Mouse (Mus musculus) lung, embryonic 14.5 days (tissue): ENCODE results near the gene Klf8. TPM values are rescaled to one million over a fixed set of nuclear protein-coding genes. Genes with fewer than 3 reads are reported as not detected.
"Not testable (repeated sequence)": the region's sequence is repeated elsewhere in the genome, so short reads cannot be mapped to it uniquely, and the experiment has no call there.

Experiments
- ATAC-seq: fragments of 200-750 bp; cut with Nextera tagmentation; 2 replicates; pipeline ENCODE4 v1.8.0; 2017; ENCODE audit warnings: mild to moderate bottlenecking, moderate TSS enrichment, moderate library complexity; ENCODE audit not compliant: insufficient read depth
- DNase-seq: peaks from one replicate; pipeline ENCODE4 v3.0.0-alpha.2; 2015
- H3K27ac ChIP-seq: fragments of 300-500 bp; sonication (generic); 2 replicates; pipeline ENCODE4 v1.5.1; 2014; ENCODE audit warnings: low read depth, mild to moderate bottlenecking, moderate library complexity
- H3K27me3 ChIP-seq: fragments of 300-500 bp; sonication (generic); 2 replicates; pipeline ENCODE4 v1.6.1; 2014; ENCODE audit warnings: low read length, control low read depth; ENCODE audit not compliant: insufficient read depth
- H3K36me3 ChIP-seq: fragments of 300-500 bp; sonication (generic); 2 replicates; pipeline ENCODE4 v1.6.1; 2014; ENCODE audit warnings: control low read depth; ENCODE audit not compliant: insufficient read depth
- H3K4me1 ChIP-seq: fragments of 300-500 bp; sonication (generic); 2 replicates; pipeline ENCODE4 v1.6.1; 2014; ENCODE audit warnings: antibody characterized with exemption, control low read depth; ENCODE audit not compliant: insufficient read depth
- H3K4me2 ChIP-seq: fragments of 300-500 bp; sonication (generic); 2 replicates; pipeline ENCODE4 v1.6.1; 2014; ENCODE audit warnings: mild to moderate bottlenecking
- H3K4me3 ChIP-seq: fragments of 300-500 bp; sonication (generic); 2 replicates; pipeline ENCODE4 v1.5.1; 2014; ENCODE audit warnings: low read depth, low read length
- H3K9ac ChIP-seq: fragments of 300-500 bp; sonication (generic); 2 replicates; pipeline ENCODE4 v1.6.1; 2014
- H3K9me3 ChIP-seq: fragments of 300-500 bp; sonication (generic); 2 replicates; pipeline ENCODE4 v1.6.1; 2016; ENCODE audit warnings: low read depth, low read length, control low read depth
- CTCF ChIP-seq: IDR thresholded peaks from 2 replicates; pipeline ENCODE4 v1.5.1; 2016; ENCODE audit warnings: antibody characterized with exemption, low read depth
- WGBS: fragments of 180-500 bp; shearing (Covaris S2); extraction: QIAGEN DNeasy Blood & Tissue Kit; methylation state at CpG from one replicate; pipeline ENCODE4 v1.1.7; 2014; 5-methylcytosine and 5-hydroxymethylcytosine counted together
- polyA plus RNA-seq: library from polyadenylated mRNA; unstranded; fragments of >200 nt; fragmentation: Nextera tagmentation; extraction: Ambion mirVana; gene quantifications from 2 replicates; pipeline ENCODE4 v1.2.1, GENCODE M21; 2014

Klf8 gene
- polyA plus RNA-seq: 1.0 and 1.3 TPM in 2 replicates

DNA sequence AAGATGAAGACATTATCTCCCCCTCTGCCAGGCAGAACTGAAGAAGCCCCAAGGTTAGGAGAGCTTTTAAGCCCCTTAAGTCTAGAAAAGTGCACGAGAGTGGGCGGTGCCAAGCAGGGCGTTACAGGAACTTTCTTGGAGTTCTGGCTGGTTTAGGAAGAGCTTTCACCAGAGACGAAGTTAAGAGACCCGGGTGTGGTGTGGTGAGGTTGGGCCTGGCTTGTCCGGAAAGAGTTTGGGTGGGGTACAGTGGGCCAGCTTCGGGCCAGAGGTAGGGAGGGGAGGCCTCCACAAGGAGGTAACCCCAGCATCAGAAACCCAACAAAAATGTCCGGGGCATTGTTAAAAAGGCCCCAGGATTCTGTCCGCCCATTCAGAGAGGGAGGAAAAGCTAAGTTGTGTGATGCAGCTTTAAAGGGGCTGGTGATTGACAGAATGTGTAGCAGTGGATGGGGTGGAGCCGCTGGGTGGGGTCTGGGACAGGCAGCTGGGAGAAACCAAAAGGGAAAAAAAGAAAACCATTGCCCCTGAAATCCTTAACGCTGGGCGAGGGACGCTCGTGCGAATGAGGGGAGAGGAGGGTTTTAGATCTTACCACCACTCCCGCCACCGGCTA is at the start of gene Klf8:
Gene Klf8 (plus strand): TSS at position 163 of the 616 bp plus-strand sequence.
- ATAC-seq (peak; percentile 84), DNase-seq (peak; percentile 26)
- no peak within 1 kb of the TSS for H3K27ac ChIP-seq
- 20% methylated on average over 17 of the region's 17 CpGs for WGBS
- no peak for TF ChIP-seq CTCF
- no peaks in the 10 kb centered on the region for H3K27me3 ChIP-seq
- H3K36me3 ChIP-seq: no peaks in the 10 kb centered on the region
- H3K4me3 ChIP-seq: peak within 1 kb of the TSS; percentile 47
- H3K4me2 ChIP-seq: peak within 1 kb of the TSS; percentile 62
- no peaks in the 10 kb centered on the region for H3K4me1 ChIP-seq
- peak within 1 kb of the TSS; percentile 36; the same call in 1 of the 2 replicates for H3K9ac ChIP-seq
- no peaks in the 10 kb centered on the region for H3K9me3 ChIP-seq

- ATAC-seq, H3K9me3 ChIP-seq, H3K36me3 ChIP-seq, H3K4me1 ChIP-seq, H3K9ac ChIP-seq, H3K27me3 ChIP-seq, H3K27ac ChIP-seq, H3K4me3 ChIP-seq, H3K4me2 ChIP-seq: not testable (repeated sequence)
- TF ChIP-seq CTCF: peak; percentile 28; the same call in 1 of the 2 replicates
- 79% methylated on average over 2 of the region's 2 CpGs for WGBS
- DNase-seq: peak; percentile 15
These were observed 38.1 kb upstream of the Klf8 start for GRCm38 (mm10) chrX:153199185-153199584.

DNA sequence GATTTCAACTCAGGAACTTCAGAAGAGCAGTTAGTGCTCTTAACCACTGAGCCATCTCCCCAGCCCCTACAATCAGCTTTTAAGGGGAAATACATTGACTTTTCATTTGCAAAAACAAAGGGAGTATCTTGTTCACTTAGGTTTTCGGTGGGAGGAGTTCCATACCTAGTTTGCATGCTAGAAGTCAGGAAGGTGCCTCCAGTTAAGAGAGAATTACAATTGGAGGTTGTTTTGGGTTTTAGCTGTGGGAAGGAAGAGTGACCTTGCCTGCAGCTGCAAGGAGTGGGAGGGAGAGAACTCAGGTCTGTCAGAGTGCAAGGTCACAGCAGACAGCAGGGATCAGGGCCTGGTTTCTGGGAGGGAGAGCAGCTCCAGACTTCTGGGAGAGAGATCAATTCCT is 26.2 kb upstream of the Klf8 start:
- H3K36me3 ChIP-seq: no peaks in the 10 kb centered on the region
- no peak overlapping the region for H3K9ac ChIP-seq
- H3K4me2 ChIP-seq: no peak overlapping the region
- ATAC-seq: no peak
- H3K27me3 ChIP-seq: no peaks in the 10 kb centered on the region
- DNase-seq: no peak
- H3K4me1 ChIP-seq: no peaks in the 10 kb centered on the region
- H3K4me3 ChIP-seq: no peak overlapping the region
- no peak for TF ChIP-seq CTCF
- no peak overlapping the region for H3K27ac ChIP-seq
- H3K9me3 ChIP-seq: no peaks in the 10 kb centered on the region
- 91% methylated on average over 1 of the region's 1 CpGs for WGBS

DNA sequence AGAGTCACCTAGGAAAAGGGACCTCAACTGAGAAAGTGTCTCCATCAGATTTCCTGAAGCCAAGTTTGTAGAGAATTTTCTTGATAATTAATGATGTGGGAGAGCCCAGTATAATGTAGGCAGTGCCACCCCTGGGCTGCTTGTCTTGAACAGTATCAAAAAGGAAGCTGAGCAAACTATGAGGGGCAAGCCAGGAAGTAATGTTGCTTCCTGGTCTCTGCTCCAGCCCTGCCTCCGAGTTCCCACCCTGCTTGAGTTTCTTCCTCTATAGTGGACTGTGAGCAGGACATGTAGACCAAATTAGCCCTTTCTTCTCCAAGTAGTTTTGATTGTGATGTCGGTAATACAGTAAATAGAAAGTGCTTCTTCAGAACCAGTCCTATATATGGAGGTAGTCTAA is 6.0 kb upstream of the Klf8 start:
- WGBS: 53% methylated on average over 2 of the region's 2 CpGs

GRCm38 (mm10) chrX:153233255-153233654 is 4.0 kb upstream of the Klf8 start:
- DNase-seq (no peak), ATAC-seq (no peak)
- WGBS: 15% methylated on average over 10 of the region's 10 CpGs
- Histone ChIP-seq H3K4me2 (no peak overlapping the region), H3K36me3 (no peaks in the 10 kb centered on the region), H3K27ac (no peak overlapping the region), H3K4me3 (no peak overlapping the region), H3K9me3 (no peaks in the 10 kb centered on the region), H3K9ac (no peak overlapping the region), H3K27me3 (no peaks in the 10 kb centered on the region), H3K4me1 (no peaks in the 10 kb centered on the region)
- no peak for TF ChIP-seq CTCF

More for the DNA sequence above, 6.0 kb upstream of the Klf8 start:
- Histone ChIP-seq H3K36me3 (no peaks in the 10 kb centered on the region), H3K9me3 (no peaks in the 10 kb centered on the region), H3K27ac (no peak overlapping the region), H3K27me3 (no peaks in the 10 kb centered on the region), H3K4me3 (no peak overlapping the region), H3K4me1 (no peaks in the 10 kb centered on the region), H3K4me2 (no peak overlapping the region), H3K9ac (no peak overlapping the region)
- TF ChIP-seq CTCF: no peak
- no peak for ATAC-seq
- no peak for DNase-seq

GRCm38 (mm10) chrX:153237920-153238504 is 746 bp downstream of the Klf8 start:
- ATAC-seq (peak; percentile 91), DNase-seq (peak; percentile 26)
- Histone ChIP-seq H3K27ac (no peak overlapping the region), H3K36me3 (no peaks in the 10 kb centered on the region), H3K27me3 (no peaks in the 10 kb centered on the region), H3K4me3 (peak overlapping the region; percentile 47), H3K9ac (peak overlapping the region; percentile 36; the same call in 1 of the 2 replicates), H3K4me1 (no peaks in the 10 kb centered on the region), H3K9me3 (no peaks in the 10 kb centered on the region), H3K4me2 (peak overlapping the region; percentile 62)
- 11% methylated on average over 23 of the region's 23 CpGs for WGBS
- TF ChIP-seq CTCF: no peak

- Histone ChIP-seq H3K27me3 (no peaks in the 10 kb centered on the region), H3K27ac (no peak overlapping the region), H3K36me3 (no peaks in the 10 kb centered on the region), H3K9ac (no peak overlapping the region), H3K4me2 (no peak overlapping the region), H3K4me1 (no peaks in the 10 kb centered on the region), H3K4me3 (no peak overlapping the region), H3K9me3 (no peaks in the 10 kb centered on the region)
- DNase-seq: no peak
- 58% methylated on average over 1 of the region's 1 CpGs for WGBS
- no peak for TF ChIP-seq CTCF
- ATAC-seq: no peak
These were observed 17.0 kb downstream of the Klf8 start for GRCm38 (mm10) chrX:153254256-153254655.
